Mouse (Mus musculus) bone marrow, adult 2 months (tissue): ENCODE measurements around the gene Cd244a. TPM values are rescaled to one million over a fixed set of nuclear protein-coding genes. Genes with fewer than 3 reads are reported as not detected.

Experiments
- H3K27ac ChIP-seq: fragments of 200-500 bp; 2 replicates; pipeline ENCODE4 v1.5.1; 2012; ENCODE audit warnings: low read depth, mild to moderate bottlenecking, control low read depth, inconsistent platforms, low read length; ENCODE audit not compliant: control insufficient read depth, poor library complexity, insufficient read depth
- H3K4me1 ChIP-seq: fragments of 200-500 bp; 2 replicates; pipeline ENCODE4 v1.6.1; 2011; ENCODE audit warnings: low read length; ENCODE audit not compliant: control insufficient read depth, insufficient read depth
- H3K4me3 ChIP-seq: fragments of 200-500 bp; replicated peaks from 2 replicates; pipeline ENCODE3; 2011; ENCODE audit warnings: mild to moderate bottlenecking, low read depth, low read length, control low read depth; ENCODE audit not compliant: control insufficient read depth
- CTCF ChIP-seq: fragments of 200-500 bp; IDR thresholded peaks from 2 replicates; pipeline ENCODE4 v1.5.1; 2011; ENCODE audit warnings: low read length, control low read depth; ENCODE audit not compliant: control insufficient read depth, insufficient read depth
- POLR2A ChIP-seq: fragments of 200-500 bp; IDR thresholded peaks from 2 replicates; pipeline ENCODE4 v1.6.1; 2011; ENCODE audit warnings: low read depth, mild to moderate bottlenecking, control low read depth, low read length, borderline replicate concordance; ENCODE audit not compliant: control insufficient read depth
- WGBS: fragments of 180-500 bp; shearing (Covaris S2); methylation state at CpG from one replicate; pipeline ENCODE4 v1.1.7; 2018; 5-methylcytosine and 5-hydroxymethylcytosine counted together
- polyA plus RNA-seq: library from polyadenylated mRNA; stranded (reverse); fragments of >200 nt; gene quantifications from 2 replicates; pipeline ENCODE4 v1.2.4, GENCODE M21; 2011; ENCODE audit warnings: low replicate concordance; ENCODE audit not compliant: missing spikeins, insufficient read depth, insufficient read length

The Cd244a gene
- 1.9 and 4.0 TPM in 2 replicates for polyA plus RNA-seq

DNA sequence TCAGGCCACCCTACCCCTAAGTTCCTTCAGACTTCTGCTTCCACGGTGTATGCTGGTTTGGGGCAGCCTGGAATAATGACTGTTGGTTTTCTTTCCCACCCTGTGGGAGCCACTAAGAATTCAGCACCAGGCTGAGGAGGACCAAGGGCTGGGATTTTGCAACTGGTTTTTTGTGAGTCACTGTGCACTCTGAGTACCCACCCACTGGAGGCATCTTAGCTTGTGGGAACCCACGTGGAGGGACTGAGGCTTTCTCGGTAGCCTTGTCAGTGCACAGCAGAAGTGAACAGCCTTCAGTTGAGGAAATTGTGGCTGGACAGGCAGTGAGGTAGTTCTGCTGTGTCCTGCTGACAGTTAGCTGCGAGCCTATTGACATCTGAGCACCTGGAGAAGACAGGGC is at the start of gene Cd244a:
Gene Cd244a (plus strand): TSS at position 296 of the 400 bp plus-strand sequence.
- Histone ChIP-seq H3K27ac (peak within 1 kb of the TSS; percentile 50; the same call in 1 of the 2 replicates), H3K4me3 (peak within 1 kb of the TSS; percentile 26), H3K4me1 (peaks cover 2% of the 10 kb centered on the region)
- TF ChIP-seq CTCF (no peak), POLR2A (no peak)
- WGBS = 0% methylated on average over 4 of the region's 4 CpGs

DNA sequence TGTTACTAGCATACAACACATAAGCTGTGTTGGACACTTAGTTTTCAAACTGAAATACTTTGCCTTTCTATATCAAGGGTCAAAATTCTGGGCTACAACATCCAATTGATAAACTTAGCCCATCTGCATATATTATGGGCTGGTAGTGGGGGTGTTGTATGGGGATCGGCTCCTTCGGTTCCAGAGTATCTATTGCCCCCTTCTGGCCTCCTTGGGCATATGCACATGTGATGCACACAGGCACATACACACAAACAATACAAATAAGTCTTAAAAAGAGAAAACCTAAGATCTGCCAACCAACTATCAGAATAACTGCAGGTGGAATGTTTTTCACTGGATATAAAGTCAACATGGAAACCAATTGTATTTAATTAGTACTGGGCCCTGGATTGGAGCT is 45.8 kb upstream of the Cd244a start:
- H3K4me1 ChIP-seq = no peaks in the 10 kb centered on the region
- H3K4me3 ChIP-seq = no peak overlapping the region
- WGBS = 85% methylated on average over 2 of the region's 2 CpGs
- TF ChIP-seq POLR2A (no peak), CTCF (0 out of 2 replicates have a peak, but pooled peaks have one; percentile 23)
- no peak overlapping the region for H3K27ac ChIP-seq

DNA sequence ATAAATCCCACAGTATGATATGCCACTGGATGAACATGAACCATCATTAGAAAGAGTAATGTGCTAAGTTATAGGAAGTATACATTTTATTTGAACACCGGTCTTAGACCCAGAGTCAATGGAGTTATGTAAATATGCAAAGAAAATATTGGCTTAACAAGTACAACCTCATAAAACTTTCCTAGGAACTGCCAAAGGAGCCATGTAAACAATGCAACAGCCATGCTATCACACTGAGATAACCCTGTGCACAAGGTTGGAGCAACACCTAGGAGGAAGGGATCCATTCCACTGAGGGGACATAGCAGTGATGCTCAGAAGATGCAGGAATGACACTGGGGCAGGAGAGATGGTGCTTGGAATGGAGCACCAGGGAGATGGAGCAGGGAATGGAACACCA is 45.2 kb upstream of the Cd244a start:
- TF ChIP-seq POLR2A (no peak), CTCF (no peak)
- Histone ChIP-seq H3K4me3 (no peak overlapping the region), H3K27ac (no peak overlapping the region), H3K4me1 (no peaks in the 10 kb centered on the region)
- WGBS = 90% methylated on average over 1 of the region's 1 CpGs

DNA sequence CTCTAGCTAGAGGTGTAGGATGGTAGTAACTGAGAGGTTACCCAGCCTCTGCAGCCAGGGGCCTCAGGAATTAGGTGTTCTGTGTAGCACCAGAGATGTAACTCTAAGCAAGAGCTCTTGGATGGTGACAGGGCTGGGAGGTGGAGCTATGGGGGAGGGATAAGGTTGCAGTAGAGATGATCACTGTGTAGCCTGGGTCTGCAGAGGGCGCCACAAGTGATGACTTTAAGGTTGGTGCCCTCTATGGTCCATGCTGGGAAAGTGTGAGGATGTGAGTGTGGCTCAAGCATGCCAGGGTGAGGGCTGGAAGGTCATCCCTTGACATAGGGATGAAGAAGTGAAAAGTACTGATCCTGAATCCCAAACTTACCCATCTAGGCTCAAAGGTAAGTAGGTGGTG is 44.0 kb upstream of the Cd244a start:
- WGBS = 21% methylated on average over 1 of the region's 1 CpGs
- H3K4me1 ChIP-seq = no peaks in the 10 kb centered on the region
- H3K27ac ChIP-seq = no peak overlapping the region
- peak; percentile 39; the same call in 1 of the 2 replicates for TF ChIP-seq CTCF
- TF ChIP-seq POLR2A = no peak
- no peak overlapping the region for H3K4me3 ChIP-seq

DNA sequence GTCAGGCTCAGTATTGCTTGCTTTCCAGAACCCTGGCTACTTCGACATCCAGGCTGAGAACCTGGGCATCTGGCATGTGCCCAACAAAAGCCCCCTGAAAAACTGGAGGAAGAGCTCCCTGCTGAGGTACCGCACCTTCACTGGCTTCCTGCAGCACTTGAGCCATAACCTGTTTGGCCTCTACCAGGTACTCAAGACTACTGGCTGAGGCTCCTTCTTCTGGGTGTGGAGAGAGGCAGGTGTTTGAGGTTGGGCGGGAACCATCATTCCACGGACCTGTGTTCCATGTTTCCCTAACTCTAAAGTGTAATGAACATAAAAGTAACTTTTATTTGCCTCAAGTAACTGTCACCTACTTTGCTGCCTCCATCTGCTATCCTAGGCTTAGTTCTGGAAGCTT is 43.4 kb upstream of the Cd244a start:
- no peak overlapping the region for H3K4me3 ChIP-seq
- 82% methylated on average over 4 of the region's 4 CpGs for WGBS
- H3K27ac ChIP-seq = no peak overlapping the region
- TF ChIP-seq POLR2A = no peak
- TF ChIP-seq CTCF = no peak
- no peaks in the 10 kb centered on the region for H3K4me1 ChIP-seq

DNA sequence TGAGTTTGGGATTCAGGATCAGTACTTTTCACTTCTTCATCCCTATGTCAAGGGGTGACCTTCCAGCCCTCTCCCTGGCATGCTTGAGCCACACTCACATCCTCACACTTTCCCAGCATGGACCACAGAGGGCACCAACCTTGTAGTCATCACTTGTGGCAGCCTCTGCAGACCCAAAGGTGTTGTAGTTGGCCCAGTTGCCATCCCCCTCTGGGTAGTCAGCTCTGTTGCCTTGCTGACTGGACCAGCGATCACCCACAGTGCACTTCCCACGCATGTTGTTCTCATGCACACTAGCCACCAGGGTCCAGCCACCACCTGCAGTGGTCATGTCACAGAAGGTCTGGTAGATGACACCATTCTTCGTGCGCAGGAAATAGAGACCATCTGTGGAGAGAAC is 27.6 kb upstream of the Cd244a start:
- WGBS = 89% methylated on average over 4 of the region's 4 CpGs
- H3K4me1 ChIP-seq = no peaks in the 10 kb centered on the region
- no peak overlapping the region for H3K4me3 ChIP-seq
- no peak for TF ChIP-seq CTCF
- TF ChIP-seq POLR2A = no peak
- H3K27ac ChIP-seq = no peak overlapping the region

DNA sequence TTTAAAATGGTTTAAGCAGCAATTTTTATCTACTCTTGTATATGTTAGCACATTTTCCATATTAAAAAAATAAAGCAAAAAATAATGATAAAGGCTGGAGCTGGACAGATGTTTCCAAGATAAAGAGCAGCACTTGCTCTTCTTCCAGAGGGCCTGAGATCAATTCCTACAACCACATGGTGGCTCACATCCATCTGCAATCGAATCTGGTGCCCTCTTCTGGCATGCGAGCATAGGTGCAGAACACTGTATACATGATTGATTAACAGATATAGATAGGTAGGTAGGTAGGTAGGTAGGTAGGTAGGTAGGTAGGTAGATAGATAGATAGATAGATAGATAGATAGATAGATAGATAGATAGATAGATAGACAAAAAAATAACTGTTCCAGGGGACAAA is 26.2 kb upstream of the Cd244a start:
- Histone ChIP-seq H3K4me3 (no peak overlapping the region), H3K27ac (no peak overlapping the region), H3K4me1 (no peaks in the 10 kb centered on the region)
- peak; percentile 70 for TF ChIP-seq CTCF
- TF ChIP-seq POLR2A = no peak
- 58% methylated on average over 2 of the region's 2 CpGs for WGBS

DNA sequence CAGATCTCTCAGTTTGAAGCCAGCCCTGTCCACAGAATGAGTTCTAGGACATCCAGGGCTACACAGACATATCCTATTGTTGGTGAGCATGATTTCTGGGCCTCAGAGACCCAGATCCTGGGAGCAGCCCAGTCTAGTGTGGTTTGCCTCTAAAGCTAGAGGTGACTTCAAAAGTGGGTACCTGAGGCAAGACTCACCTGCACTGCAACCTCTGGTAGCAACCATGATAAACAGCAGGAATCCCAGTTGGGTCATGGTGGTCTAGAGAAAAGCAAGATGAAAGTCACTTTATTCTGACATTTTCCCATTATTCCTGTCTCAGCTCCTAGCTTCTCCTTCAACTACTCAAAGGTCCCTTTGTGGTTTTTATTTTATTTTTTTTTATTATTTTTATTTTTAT is 24.4 kb upstream of the Cd244a start:
- Histone ChIP-seq H3K27ac (no peak overlapping the region), H3K4me3 (no peak overlapping the region), H3K4me1 (no peaks in the 10 kb centered on the region)
- TF ChIP-seq CTCF (no peak), POLR2A (no peak)

DNA sequence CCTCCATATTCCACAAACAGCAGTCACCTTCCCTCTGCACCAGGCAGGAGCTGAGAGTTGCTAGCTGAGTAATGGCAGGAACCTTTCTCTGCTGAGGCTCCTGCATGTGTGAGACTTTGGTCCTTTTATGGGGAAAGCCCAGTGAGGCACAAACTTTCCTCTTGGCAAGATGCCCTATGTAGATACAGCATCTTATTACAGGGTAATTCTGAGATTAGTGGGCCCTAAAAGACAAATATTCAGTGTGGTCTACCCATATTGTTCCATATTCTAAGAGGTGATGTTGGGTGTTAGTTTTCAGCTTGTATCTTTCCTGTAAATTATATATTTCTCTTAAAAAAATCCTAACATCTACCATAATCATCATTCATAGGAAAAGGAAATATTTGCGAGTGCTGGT is 23.8 kb upstream of the Cd244a start, which contains the start of gene Itln1:
Gene Itln1 (minus strand): TSS at position 101 of the 400 bp plus-strand sequence.
- 72% methylated on average over 1 of the region's 1 CpGs for WGBS
- H3K27ac ChIP-seq = no peak within 1 kb of the TSS
- no peak for TF ChIP-seq CTCF

DNA sequence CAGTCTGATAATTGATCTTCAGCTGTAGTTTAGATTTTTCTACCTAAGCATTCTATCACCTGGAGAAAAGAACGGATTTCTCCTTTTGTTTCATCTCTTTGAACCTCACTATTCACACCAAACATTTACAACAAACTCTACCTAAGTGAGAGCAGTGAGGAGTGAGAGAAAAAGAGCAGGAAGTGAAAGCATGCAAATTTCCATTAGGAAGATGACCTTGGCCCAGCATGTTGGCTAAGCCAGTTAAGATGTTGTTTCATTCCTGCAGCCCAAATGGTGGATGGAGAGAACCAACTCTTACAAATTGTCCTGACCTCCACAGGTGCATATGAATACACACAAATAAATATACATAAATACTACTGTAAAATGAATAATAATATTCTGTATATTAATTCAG is 18.3 kb upstream of the Cd244a start:
- Histone ChIP-seq H3K4me3 (no peak overlapping the region), H3K4me1 (no peaks in the 10 kb centered on the region), H3K27ac (no peak overlapping the region)
- TF ChIP-seq POLR2A (no peak), CTCF (no peak)
- 85% methylated on average over 1 of the region's 1 CpGs for WGBS

More for the DNA sequence above, 23.8 kb upstream of the Cd244a start, which contains the start of gene Itln1:
- Histone ChIP-seq H3K4me3 (no peak within 1 kb of the TSS), H3K4me1 (no peaks in the 10 kb centered on the region)
